Mouse (Mus musculus): Measurements from ENCODE around the gene Stk11.
"Not testable (repeated sequence)": the region's sequence is repeated elsewhere in the genome, so short reads cannot be mapped to it uniquely, and the experiment has no call there.

Stk11 gene

DNA sequence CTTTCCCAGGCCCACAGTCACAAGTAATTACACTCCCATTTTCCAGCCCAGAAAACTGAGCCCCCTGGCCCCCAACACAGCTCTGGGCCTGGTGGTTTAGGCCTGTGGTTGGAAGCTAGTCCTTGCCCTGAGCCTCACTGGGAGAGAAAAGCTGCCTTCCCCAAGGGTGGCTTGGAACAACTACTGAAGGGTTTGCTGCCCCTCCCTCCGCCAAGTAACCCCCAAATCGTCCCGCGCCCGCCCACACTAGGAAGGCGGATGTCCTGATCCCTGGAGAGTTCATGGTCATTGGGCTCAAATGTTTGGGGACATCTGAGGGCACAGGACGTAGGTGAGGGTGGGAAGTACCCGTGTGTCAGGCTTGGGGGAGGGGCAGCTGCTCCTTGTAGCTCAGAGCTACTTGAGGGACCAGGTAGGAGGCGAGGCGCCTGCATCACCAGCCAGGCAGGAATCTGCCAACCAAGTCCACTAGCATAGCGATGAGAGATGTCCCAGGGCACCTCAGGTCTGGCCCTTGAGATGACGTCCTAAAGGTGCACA is 43.5 kb downstream of the Stk11 start:
- peak; percentile 74 for DNase-seq

DNA sequence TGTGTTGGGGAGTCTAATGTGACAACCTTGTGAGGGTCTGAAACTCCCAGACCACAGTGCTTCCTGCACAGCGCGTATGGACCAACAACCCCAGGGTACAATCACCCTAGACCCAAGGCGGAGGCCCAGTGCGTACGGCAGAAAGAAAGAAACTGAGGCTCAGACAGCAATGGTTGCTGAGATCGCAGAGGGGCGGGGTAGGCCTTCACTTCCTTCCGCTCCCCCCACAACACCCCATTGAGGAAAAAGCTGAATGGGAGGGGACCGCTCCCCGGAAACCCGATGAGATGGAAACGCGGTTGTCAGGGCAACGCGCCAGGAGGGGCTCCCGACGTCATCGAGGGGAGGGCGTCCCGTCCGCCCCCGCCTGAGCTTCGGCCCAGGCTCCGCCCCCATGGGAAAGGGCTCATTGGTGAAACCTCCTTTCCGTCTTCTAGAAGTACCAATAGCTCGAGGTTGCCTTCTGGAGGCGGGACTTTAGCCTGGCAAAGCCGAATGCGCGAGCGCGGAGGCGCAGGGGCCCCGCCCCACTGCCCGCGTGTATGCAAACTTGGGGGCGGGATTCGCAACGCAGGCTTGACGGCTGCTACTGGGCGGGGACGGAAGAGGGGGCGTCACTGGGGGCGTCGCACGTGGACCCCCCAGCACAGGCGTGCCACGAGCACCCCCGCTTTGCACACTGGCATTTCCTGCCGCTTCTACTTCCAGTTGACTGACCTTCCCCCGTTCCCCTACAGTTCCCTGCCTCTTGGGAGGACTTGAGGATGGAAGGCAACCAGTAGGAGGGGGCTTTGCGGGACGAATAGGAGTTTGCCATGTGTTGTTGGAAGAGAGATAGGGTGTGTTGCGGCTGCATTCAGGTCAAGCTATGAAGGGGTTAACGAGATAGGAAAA is 44.2 kb downstream of the Stk11 start:
- peak; percentile 100 for DNase-seq

DNA sequence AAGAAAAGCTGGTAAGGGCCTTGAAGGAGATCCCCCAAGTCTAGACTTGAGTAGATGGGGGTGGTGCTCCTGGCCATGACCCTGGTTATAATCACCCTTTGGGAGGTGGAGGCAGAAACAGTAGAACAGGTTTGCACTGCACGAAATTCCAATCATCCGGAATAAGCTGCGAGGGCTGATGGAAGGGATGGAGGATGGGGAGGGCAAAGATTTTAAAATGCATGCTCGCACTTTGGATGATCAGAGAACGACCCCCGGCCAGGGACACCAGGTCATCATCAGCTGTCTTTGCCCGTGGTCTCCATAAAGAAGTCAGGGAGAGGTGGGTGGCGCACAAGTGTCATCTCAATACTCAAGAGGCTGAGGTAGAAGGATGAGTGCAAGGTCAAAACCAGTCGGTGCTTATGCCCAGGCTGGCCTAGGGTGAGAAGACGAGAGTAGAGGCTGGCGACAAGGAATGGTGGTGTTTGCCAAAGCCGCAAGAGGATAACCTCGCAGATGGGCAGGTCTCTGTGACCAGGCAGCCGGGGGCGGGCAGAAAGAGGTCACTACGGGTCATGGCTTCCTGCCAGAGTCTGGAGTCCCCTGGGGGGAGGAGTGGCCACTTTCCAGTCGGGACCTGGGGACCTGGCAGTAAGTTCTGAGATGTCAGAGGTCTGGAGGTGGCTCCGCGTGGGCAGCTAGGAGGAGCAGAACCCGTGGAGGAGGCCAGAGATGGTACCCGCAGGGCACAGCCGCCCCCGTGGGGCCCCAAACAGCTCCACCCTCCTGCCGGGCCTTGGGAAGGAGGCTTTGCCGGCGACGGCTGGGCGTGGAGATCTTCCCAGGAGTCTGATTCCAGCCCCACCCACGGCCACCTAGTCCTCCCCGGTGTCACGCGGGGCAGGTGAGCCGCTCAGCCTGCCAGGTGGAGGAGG is 45.1 kb downstream of the Stk11 start:
- DNase-seq, result peak; percentile 83

DNA sequence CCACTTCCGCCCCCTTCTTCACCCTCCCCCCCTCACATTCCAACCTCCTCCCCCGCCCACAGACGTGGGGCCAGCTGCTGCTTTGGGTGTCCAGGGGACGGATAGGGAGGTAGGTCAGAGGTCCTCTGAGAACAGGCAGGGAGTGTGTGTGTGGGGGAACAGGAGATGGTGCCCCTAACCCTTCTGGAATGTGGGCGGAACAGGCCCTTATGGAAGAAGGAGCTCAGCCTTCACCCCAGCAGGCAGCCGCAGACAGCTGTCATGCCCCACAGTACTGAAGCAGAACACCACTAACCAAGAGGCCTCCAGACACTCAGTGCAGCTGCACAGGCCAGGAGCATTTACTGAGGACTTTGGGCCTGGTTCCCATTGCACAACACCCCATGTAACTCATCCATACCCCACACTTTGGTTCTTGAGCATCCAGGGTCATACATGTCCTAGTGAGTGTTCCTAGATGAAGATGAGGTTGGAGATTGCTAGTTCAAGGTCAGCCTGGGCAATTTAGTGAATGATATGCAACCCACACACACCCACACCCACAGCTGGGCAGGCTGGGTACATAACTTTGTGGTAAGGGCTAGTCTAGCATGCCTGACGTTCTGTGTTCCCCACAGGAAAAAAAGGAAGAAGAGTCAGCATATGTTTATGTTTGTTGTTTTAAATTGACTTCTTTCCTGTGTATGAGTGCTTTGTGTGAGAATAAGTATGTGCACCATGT is 46.1 kb downstream of the Stk11 start:
- peak; percentile 83 for DNase-seq

DNA sequence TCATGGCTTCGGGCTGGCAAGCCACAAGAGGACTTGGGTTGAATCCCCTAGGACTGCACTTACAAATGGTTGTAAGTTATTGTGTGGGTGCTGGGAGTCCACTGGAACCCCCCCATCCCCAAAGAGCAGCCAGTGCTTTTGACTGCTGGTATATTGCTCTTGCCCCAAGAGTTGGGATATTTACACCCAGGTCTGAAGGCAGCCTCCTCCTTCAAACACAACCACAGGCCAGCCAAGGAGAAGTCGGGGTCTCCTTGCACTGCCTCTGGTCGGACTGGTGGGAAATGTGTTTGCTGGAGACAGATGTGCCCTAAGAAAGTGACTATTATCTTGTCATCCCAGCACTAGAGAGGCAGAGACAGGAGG is 46.6 kb downstream of the Stk11 start:
- DNase-seq, result no peak

DNA sequence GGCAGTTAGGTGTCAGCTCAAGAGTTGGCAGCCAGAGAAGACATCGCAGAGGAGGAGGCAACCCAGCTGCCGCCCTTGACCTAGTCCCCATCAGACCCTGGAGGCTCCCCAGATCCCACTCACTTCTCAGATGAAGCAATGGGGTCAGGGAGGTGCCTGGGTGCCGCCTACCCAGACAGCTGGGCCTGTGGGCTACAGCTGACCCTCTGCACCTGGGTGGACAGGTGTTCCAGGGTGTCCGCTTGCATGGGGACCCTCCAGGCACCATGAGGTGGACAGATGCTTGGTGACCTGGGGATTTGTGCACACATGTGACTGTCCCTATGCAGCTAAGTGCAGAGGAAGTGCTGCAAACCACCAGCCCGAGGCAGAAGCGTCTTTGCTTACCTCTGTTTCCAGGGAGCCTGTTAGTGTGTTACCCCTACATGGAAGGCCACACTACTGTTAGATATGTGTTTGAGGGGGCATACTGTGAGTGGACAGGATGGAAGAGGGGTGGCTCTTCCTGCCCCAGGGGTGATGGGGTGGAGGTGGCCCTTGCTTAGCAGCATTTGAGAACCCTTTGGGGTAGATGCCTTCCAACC is 47.2 kb downstream of the Stk11 start:
- DNase-seq, result no peak

DNA sequence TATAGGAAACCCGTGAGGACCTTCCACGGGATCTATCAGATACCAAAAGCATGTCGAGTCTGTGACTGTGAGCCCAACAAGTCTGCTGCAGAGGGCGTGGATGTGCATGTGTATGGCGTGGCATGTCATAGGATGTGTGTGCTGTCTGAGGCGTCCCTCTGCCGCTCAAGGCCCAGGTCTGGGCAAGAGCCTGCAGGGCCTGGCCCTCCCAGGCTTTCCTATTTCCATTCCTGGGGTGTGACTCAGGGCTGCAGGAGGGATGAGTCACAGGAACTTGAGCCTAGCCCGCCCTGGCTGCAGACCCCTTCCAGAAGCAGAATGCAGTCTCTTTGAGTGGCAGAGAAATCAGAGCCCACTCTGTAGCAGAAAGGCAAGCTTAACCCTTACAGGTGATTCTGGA is 48.1 kb downstream of the Stk11 start:
- DNase-seq, result no peak

DNA sequence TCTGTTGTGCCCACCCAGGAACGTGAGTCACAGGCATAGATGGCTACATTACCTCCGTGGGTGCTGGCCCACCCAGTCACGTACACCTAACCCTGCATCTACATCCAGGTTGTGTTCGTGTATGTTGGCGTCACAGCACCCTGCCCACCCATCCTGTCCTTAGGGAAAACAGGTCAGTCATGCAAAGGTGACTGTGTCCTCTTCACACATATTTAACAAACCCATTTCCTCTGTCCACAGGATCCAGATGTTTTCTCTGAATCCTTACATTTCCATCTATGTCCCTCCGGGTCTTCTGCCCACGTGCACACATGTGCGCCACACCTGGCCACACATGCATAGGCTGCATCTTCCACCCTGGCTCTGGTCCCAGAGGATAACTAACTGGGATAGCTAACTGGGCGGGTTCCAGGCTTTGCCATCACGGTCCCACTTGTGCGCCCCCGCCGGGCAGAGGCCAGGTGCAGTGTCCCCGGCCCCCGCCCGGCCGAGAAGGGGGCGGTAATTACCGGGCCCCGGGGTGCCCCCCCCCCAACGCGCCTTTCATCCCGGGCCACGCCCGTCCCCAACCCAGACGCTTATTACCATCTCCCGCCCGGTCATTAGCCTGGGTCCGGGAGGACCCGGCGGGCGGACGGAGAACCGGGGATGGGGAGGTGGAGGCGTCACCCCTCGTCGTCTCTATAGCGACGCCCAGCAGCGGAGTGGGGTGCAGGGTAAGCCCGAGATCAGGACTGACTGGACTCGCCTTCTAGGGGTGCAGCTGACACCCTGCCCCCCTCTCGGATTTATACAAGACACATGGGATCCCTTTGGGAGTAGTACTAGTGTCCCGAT is 48.8 kb downstream of the Stk11 start:
- peak; percentile 32 for DNase-seq

DNA sequence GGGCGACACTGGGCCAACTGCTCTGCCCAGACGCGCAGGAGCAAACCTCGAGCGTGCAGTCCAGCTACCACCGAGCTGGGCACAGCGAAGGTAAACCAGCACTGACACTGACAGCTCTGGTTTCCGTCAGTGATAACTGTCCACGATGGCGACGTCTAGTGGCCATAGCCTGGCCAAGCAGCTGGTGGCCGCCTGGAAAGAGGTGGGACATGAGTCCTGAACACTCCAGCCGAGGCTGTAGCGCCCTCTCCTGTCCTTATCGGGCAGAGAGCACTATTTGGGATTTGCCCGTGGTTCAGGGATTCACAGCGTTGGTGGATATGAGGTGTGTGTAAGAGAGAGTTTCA is 49.4 kb downstream of the Stk11 start:
- DNase-seq, result peak; percentile 97

DNA sequence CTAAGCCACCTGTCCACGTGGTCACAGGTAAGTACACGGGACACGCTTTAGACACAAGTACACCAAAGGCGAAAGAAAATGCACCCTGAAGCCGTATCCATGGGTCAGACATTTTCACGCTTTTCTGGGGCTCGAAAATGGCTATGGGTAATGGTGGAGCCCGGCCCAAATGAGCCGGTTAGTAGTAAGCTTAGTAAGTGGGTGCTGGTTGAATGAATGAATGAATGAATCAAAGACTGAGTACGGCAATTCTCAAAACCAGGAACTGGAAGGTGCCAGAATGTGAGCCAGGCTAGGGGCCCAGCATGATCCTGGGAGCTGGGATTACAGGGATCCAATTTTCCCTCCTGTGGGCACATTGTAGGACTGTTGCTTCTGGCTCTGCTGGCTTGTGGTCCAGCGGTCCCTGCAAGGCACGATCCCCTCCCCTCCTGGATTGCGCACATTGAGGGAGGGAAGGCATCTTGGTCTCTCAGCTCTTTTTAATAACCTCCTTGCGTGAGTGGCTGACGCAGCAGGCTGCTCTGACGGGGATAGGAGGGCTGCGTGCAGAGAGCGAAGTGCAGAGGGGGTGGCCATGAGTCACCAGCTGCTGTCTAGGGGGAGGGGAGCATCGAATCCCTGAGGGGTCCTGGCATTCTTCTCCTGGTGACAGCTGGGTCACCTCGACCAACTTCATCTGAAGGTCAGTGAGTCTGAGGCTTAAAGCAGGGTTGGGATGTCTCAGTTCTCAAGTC is 50.0 kb downstream of the Stk11 start, which contains the start of gene Cirbp:
TSS of gene Cirbp (plus strand) at position 594 of the 737 bp plus-strand sequence.
- DNase-seq, result peak; percentile 66

DNA sequence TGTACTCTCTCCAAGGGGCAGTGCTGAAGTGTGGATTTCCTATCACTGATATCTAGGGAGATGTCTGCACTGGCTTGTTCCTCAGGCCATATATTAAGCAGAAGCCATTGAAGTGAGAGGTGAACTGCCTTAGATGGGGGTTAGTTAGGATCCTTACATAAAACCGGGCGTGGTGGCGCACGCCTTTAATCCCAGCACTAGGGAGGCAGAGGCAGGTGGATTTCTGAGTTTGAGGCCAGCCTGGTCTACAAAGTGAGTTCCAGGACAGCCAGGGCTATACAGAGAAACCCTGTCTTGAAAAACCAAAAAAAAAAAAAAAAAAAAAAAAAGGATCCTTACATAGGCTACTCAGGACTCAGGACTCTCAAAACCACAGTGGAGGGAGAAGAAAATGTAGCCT is 50.5 kb downstream of the Stk11 start:
- not testable (repeated sequence) for DNase-seq

DNA sequence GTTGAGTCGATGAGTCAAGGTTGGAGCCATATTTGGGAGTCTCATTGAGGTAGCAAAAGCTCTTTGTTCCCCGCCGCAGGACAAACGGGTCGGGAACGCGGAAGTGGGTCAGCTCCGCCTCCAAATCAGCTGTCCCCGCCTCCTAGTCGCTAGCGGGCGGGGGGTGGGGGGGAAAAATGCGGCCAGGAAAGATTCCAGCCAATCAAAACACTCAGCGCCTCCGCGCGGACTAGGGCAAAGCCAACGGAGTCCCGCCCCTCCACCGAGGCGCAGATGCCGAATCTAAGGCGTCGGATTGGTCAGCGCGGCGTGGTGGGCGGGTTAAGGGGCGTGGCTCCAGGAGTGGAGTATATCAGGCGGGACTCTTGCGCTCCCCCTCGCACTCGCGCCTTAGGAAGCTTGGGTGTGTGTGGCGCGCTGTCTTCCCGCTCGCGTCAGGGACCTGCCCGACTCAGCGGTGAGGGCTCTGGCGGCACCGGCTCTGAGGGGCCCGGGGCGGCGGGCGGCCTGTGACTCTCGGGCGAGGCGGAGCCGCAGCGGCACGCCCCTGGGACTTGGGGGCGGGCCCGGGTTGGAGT is 51.9 kb downstream of the Stk11 start:
- peak; percentile 100 for DNase-seq

DNA sequence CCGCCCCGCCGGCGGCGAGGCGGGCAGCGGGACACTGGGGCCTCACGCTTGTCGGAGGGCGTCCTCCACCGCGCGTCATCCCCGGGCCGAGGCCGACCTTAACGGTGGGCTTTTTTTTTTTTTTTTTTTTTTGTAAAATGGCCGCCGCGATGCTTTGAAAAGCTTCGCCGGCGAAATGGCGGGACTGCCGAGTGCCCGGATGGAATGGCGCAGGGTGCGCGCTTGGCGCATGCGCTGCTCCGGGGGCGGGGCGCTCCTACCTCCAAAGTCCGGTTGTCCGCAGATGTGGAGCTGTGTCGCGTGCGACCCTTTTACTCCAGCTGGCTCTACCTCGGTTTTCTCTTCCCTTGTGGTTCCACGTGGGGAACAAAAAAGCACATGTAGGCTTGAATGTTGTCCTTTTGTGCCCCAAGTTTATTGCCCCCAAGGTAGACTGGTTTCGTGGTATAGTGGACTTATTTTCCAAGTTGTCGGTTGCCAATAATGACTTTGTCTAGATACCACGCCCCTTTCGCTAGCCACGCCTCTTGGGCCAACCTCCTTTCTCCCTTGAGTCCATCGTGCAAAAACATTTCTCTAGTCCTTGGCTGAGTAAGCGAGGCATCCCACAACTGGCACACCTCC is 52.5 kb downstream of the Stk11 start:
- DNase-seq, result peak; percentile 97

DNA sequence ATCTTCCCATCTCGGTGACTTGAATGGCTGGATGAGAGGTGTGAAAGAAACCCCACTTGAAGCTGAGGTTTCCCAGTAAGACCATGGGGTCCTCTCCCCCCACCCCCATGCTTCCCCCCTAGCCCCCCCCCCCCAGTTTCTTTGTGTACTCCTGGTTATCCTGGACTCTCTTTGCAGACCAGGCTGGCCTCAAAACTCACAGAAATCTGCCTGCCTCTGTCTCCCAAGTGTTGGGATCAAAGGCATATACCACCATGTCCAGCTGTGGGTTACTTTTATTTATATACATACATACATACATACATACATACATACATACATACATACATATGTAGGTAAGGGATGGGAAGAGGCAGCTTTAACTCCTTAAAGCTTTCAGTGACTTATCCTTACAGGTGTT is 53.5 kb downstream of the Stk11 start:
- DNase-seq, result no peak

DNA sequence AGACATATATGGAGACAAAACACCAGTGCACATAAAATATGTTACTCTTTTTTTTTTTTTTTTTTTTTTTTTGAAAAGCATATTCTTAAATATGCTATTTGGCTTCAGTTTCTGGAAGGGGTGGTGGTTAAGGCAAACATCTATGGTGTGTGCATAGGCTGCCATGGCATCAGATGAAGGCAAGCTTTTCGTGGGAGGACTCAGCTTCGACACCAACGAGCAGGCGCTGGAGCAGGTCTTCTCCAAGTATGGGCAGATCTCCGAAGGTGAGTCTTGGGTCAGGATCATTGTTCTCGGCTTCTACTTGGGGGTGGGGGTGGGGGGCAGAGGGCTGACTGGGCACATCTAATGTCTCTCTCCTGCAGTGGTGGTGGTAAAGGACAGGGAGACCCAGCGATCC is 54.0 kb downstream of the Stk11 start:
- DNase-seq, result no peak

DNA sequence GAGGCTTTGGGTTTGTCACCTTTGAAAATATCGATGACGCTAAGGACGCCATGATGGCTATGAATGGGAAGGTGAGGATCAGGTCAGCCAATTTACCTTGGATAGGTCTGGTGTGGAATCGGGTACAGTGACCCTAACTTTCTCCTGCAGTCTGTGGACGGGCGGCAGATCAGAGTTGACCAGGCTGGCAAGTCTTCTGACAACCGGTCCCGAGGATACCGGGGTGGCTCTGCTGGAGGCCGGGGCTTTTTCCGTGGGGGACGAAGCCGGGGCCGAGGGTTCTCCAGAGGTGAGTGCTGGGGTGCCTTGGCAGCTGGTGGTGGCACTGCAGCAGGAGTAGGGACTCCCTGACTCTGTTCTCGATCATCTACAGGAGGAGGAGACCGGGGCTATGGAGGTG is 54.4 kb downstream of the Stk11 start:
- no peak for DNase-seq

DNA sequence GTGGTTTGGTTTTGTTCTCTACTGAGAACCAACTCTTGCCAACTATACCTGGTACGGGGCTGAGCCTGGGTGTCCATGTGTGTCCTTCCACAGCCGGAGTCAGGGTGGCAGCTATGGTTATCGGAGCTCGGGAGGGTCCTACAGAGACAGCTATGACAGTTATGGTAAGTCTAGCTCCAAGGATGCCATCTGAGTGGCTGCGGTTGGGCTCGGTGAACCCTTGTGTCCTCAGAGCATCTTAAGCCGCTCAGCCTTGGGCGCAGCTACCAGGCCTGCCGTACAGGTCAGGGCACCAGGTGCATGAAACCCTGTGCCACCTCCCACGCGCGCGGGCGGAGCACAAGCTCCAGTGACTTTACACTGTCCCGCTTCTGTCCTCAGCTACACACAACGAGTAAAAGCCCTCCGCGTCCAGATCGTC is 55.0 kb downstream of the Stk11 start:
- DNase-seq, result no peak

DNA sequence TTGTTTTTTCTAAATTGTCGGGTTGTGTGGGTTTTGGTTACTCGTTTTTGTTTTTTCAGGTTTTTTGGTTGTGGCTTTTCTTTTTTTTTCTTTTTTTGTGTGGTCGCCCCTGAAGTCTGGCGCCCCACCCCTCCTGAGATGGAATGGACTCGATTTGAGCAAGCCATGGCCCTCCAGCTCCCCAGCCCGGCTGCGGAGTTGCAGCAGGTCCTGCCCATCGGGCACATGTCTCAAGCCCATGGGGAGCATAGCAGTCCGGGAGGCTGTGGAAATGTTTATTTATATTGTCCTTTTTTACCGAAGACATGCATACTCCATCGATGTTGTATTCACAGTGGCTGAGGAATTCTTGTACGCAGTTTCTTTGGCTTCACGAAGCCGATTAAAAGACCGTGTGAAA is 55.6 kb downstream of the Stk11 start:
- DNase-seq, result no peak

DNA sequence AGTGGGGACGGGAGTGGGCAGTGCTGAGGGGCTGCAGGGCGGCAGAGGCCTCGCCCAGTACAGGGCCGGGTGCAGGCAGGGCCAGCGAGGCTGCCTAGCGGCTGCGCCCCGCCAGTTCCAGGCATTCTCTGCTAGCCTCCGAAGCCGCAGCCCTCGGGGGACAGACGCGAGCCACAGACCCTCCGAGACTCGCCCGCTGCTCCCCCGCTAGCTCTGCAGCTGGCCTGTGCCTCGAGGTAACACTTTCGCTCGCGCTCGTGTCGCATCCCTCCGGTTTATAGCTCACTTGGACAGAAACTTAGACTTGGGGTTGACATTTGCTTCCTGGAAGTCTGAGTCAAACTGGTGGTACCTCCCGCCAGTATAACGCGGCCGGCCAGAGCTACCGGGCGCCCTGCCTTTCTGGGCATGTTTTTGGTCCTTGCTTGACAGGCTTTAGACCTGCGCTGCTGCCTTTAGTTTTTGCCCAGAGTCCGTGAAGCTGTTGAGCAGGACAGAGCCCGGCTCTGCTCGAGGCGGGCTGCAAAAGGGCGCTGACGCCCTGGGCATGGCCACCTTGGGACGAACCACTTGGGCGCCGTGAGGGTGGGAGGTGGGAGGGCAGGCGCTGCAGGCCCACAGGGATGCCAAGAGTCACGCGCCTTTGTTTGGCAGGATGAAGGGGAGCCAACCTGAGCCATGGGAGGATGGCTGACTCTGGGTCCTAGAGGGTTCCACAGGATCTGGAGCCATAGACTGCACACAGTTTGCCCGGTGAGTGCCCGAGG is 56.3 kb downstream of the Stk11 start:
- DNase-seq, result no peak

Data from embryo, embryonic 11 days (tissue).